Mouse (Mus musculus) brain, embryonic 14.5 days (tissue): Measurements from ENCODE around the gene Zfp275. TPM values are rescaled to one million over a fixed set of nuclear protein-coding genes. Genes with fewer than 3 reads are reported as not detected.
"Not testable (repeated sequence)": the region's sequence is repeated elsewhere in the genome, so short reads cannot be mapped to it uniquely, and the experiment has no call there.

Experiments
- DNase-seq: peaks from one replicate; pipeline ENCODE4 v3.0.0-alpha.2; 2011; ENCODE audit warnings: low read depth
- CTCF ChIP-seq: fragments of 200-500 bp; IDR thresholded peaks from 2 replicates; pipeline ENCODE4 v1.5.1; 2012; ENCODE audit warnings: inconsistent platforms, mild to moderate bottlenecking, moderate library complexity, borderline replicate concordance; ENCODE audit not compliant: insufficient read depth, insufficient read length; ENCODE audit errors: extremely low read depth
- POLR2A ChIP-seq: fragments of 200-500 bp; IDR thresholded peaks from 2 replicates; pipeline ENCODE4 v1.6.1; 2012; ENCODE audit warnings: mild to moderate bottlenecking, inconsistent platforms, borderline replicate concordance; ENCODE audit not compliant: poor library complexity, insufficient read depth, insufficient read length, severe bottlenecking; ENCODE audit errors: extremely low read depth
- polyA plus RNA-seq: library from polyadenylated mRNA; depleted of rRNA; stranded (reverse); fragments of >200 nt; gene quantifications from 2 replicates; pipeline ENCODE4 v1.2.3, GENCODE M21; 2012; rRNA removed

The Zfp275 gene
- polyA plus RNA-seq, result 25.9 and 26.6 TPM in 2 replicates

DNA sequence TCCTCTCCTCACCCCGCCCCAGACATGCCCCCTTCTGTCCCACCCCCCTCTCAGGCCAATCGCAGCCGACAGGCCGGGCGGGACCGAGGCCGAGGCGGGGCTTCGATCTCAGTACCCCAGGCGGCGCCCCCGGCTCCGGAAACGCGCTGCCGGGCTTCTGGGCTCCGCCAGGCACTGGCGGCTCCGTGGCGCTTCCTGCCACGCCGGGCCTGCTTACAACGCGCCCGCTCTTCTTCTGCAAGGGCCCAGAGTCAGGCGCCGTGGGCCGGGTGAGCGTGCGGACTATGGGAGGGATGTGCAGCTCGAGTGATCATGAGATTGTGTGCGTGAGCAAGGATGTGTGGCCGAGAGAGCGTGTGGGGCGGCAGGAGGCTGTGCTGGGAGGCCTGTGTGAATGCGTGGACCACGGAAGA lies at the start of gene Zfp275:
Gene Zfp275 (plus strand): TSS at position 139 of the 413 bp plus-strand sequence.
- TF ChIP-seq CTCF (no peak), POLR2A (peak; percentile 67)
- DNase-seq, result peak; percentile 89

DNA sequence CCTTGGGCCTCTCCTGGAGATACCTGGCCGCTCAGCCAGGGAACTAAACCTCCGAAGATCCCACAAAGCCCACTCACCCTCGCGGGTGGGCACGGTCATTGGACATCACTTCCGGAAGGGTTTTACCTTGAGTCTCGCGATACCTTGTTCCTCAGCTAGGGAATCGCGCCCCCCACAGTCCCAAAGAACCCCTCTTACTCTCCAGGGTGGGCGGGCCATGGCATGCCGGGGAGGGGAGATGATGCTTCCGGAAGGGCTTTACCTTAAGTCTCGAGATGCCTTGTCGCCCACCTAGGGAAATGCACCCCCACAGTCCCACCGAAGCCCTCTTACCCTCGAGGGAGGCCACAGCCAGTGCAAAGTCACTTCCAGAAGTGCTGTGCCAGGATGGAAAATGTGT lies 49.5 kb upstream of the Zfp275 start, which contains the start of the genes Xlr5a and Xlr5c:
Gene Xlr5a (minus strand): TSS at position 101 of the 400 bp plus-strand sequence.
Gene Xlr5c (minus strand): TSS at position 101 of the 400 bp plus-strand sequence.
- not testable (repeated sequence) for DNase-seq

DNA sequence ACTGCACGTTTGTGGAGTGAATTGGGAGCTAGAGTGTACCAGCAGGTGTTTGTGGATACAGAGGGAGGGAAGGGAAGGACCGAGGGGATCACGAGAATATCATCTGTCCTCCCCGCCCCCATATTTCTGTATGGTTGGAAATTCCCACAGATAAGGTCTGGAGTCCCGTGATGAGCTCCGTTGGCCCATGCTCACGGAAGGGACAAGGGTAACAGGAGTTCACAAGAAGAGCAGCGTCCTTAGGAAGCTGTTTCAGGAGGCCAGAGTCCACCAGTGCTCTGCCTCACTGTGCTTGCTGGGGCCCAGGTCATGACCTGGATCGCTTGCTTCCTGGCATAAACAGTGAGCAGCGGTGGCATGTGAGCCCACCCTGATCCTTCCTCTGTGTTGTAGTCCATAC lies 46.7 kb upstream of the Zfp275 start:
- not testable (repeated sequence) for DNase-seq

DNA sequence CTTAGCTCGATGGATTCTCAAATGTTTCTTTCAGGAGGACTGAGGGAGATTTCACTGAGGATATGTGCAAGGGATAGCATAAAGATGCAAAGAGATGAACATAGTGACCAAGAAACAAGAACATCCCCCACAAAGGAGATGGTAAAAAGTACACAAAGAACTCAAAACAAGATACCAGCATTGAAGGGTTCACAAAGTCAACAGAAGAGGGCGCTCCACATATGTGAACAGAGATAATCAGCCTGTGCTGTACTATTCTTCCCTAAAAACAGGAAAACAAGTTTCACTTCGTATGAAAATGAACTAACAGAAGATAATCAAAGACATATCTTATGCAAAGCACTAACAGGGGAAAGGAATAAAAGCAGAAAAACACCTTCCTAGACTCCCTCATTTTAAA lies 29.9 kb upstream of the Zfp275 start:
- peak; percentile 51 for DNase-seq
- 0 out of 2 replicates have a peak, but pooled peaks have one; percentile 5 for TF ChIP-seq CTCF
- no peak for TF ChIP-seq POLR2A

DNA sequence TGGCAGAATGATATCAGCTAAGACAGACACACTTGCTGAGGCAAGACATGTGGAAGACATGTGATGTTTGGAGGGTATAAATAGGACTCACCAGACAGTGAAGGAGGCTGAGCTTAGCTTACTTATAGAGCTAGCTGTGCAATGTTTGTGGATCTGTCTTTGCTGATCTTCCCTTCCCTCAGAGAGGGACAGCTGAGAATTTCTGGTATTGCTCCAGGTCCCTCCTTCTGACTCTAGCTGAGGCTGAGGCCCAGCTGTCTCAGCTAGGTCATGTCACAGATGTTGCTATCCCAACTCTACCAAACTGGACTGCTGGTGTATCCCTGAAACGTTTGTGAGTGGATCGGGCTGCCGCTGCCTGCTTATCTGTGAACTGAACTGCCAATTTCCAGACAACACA lies 21.4 kb upstream of the Zfp275 start:
- no peak for DNase-seq
- TF ChIP-seq POLR2A (no peak), CTCF (no peak)

DNA sequence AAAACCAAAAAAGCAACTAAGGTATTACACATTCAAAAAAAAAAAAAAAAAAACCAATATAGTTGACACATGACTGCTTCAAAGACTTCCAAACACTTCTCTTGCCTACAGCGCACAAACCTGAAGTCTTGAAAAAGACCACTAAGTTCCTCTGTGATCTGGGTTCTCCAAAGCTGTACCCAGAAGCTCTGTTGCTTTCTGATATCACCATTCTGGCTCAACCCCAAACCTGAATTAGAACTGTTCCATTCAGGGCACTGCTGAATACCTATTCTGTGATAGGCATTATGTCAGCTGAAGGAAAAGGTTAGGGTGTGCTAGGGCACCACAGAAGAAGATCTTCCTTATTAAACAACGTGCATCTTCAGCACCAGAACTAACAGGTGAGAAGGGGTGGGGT lies 15.2 kb upstream of the Zfp275 start:
- no peak for TF ChIP-seq CTCF
- no peak for DNase-seq

DNA sequence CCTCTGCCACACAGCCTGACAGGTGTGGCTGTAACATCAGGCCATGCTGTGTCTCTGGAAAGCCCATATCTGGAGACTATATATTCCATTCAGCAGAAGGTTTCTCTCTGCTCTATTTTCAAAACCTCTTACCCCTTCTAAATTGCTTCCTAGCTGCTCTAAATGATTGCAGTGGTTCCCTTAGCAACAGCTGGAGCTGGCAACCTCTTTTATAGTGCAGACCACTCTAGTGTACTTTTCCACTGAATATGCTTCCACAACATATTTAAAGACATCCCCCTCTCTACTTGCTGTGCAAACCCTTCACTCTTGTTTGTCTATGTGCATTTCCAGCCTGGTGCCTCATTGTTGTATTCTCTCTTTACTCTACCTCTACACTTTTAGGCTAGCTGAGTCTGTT lies 8.9 kb upstream of the Zfp275 start:
- TF ChIP-seq CTCF (no peak), POLR2A (no peak)
- peak; percentile 13 for DNase-seq

DNA sequence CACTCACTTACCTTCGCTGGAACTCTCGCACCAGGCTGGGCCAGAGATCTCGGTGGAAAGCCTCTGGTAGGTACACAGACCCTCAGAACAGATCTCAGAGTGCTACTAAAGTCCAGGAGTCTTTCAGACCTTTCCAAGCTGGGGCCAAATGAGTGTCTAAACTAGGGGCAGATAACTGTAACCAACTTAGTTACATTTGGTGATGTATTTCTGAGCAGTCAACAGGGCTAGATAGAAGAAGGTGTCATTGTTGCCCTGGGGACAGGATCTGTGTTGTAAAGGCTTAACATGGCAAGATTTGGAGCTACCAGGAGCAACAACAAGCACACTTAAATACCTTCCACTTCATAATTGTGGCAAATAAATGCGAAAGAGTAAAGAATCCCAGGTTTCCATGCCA lies 5.7 kb upstream of the Zfp275 start, which contains the start of gene Gm45015:
Gene Gm45015 (minus strand): TSS at position 101 of the 400 bp plus-strand sequence.
- TF ChIP-seq CTCF (no peak), POLR2A (no peak)
- DNase-seq, result no peak

DNA sequence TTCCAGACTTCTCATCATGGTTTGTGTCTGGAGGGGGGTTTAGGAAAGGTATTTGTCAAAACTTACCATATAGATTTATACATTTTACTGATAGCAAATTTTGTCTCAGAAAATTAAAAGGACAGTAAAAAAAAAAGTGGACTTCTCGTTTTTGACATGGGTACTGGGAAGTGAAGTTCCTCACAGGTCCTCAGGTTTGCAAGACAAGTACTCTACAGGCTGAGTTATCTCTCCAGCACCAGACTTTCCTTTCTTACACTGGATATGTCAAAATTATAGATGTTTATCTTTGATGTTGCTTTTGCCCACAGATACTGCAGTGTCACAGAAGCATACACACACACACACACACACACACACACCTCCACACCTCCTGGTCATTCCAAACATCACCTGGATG lies 948 bp upstream of the Zfp275 start:
- DNase-seq, result no peak
- TF ChIP-seq CTCF (no peak), POLR2A (no peak)

DNA sequence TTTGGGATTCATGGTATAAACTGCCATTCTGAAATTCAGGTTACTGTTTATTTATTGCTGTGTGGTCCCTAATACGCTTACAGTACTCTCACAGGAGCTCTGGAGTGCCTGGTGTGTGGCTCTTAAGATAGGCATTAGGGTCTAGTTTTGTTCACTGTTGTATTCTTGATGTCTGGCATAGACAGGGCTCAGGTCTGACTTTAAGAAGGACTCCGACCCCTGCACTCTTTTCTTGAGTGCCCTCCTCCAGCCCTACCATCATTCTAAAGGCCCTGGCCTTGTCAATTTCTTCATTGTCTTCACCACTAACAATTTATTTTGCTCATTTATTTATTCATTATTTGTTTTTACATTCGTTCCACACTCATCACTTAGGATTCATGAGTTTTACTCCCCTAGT lies 353 bp upstream of the Zfp275 start:
- TF ChIP-seq POLR2A, result no peak
- no peak for TF ChIP-seq CTCF
- DNase-seq, result no peak

DNA sequence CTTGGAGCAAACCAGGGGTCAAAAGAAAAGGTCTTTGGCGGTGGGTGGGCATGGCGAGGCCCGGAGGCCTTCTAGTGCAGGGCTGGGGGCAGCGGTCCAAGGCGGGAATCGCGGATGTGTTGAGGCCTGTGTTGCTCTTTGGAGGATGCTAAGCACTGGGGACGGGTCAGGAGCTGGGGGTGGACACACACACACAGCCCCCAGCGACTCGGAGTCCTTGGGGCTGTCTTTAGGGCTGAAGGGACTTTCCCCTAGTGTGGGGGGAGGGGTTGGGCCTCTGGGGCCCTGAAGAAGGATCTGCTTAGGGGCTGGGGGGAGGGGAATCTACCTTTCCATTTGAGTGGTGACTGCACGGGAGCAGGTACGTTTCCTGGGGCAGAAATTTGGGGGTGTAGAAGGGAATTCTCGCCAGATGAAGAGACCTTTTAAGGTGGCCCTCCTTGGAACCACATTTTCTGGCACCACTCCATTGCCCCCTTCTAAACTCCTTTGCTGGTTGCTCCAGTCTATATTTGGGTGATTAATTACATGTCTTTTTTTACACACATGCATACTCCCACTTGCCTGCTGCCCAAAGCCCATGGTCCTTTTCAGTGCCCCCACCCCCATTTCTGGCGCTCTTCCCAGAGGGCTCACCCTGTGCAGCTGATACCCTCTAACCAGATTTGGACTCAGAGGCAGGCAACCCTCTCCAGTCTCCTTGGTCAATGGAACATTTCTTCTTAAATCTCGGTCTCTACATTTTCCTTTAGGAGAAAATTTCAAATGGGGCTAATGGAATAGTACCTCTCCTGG lies 717 bp downstream of the Zfp275 start:
- DNase-seq, result peak; percentile 36
- TF ChIP-seq POLR2A, result no peak
- TF ChIP-seq CTCF, result no peak

DNA sequence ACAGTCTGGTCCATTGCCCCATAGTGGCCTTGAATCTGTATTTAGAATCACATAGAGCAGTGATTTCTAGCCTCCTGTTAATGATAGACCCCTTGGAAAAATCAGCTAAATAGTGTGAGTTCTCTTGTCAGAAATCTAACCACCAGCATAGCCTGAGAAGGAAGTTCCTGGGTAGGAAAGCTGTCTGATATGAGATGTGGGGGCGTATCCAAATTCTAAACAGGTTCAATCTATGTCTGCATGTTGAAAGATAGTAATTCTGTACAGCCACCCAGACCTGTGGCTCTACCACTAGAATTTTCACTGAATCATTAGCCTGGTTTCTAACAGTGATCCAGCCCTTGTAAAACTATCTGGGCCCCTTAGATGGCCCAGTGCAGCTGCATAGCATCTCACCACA lies 1.4 kb downstream of the Zfp275 start:
- no peak for TF ChIP-seq POLR2A
- no peak for TF ChIP-seq CTCF
- no peak for DNase-seq

DNA sequence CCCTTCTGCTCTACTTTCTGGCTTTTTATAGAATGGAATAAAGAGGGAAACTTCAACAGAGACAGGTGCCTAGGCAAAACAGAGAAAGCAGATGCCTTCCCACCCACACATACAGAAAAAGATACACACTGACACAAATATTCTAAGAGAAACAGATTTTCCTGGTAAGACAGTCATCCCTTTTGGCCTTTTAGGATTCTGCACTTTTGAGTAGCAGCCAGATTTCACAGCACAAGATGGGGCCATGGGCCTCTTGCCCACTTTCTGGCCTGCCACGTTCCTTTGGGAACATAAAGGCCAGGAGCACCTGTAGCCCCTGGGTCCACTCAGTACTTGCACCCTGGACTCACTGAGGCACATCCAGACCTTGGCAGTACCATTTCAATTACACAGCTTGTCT lies 1.9 kb downstream of the Zfp275 start:
- TF ChIP-seq POLR2A, result no peak
- no peak for TF ChIP-seq CTCF
- DNase-seq, result no peak

DNA sequence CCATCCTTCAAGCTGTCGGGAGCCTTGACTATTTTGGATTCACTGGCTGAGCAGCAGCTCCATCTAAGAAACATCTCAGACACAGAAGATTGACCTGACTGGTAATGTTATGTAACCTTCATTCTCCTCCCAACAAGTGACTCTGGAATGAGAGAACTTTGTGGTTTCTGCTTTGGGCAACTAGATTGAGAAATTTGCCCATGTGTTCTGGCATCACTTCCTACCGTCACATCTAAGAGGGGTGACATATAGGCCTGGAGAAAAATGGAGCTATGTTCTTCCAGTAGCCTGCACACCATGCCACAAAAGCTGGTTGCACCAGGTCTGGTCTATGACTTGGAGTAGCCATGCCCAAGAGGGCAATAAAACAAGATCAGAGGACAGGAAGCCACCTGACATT lies 13.7 kb downstream of the Zfp275 start:
- no peak for DNase-seq
- TF ChIP-seq POLR2A (no peak), CTCF (no peak)

DNA sequence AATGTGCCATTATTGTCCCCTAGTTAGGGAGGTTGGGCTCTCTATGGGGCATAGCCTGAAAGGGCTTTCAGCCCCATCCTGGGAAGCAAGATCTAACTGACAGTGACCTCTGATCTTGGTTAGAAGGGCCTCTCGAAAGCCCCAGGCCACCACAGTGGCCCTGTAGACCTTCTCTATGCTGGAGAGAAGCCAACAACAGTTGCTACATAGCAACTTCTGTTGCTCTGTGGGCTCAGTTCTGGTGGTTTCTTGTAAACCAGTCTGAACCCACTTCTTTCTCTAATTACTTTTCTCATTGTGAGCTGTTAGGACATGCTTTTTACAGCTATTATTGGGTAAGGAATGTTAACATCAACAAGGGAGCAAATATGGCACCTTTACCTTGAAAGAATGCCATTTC lies 14.3 kb downstream of the Zfp275 start:
- no peak for DNase-seq
- no peak for TF ChIP-seq POLR2A
- TF ChIP-seq CTCF, result no peak

DNA sequence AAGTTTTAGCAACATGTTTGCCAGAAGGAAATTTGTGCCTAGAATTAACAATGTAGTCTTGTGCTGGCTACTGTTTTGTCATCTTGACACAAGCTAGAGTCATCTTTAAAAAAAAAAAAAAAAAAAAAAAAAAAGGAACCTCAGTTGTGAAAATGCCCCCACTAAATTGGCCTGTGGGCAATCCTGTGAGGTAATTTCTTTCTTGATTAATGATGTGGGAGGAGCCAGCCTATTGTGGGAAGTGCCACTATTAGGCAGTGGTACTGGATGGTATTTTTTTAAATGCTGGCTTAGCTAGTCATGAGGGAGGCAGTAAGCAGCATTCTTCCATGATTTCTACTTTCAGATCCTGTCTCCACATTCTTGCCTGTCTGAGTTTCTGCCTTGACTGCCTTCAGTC lies 20.9 kb downstream of the Zfp275 start:
- DNase-seq, result peak; percentile 5
- TF ChIP-seq CTCF, result no peak
